Mouse (Mus musculus) C2C12 (cell line): Measurements from ENCODE around the gene Sox1.

Source experiments
- CEBPB ChIP-seq: IDR thresholded peaks from one replicate; pipeline ENCODE4 v1.6.1; 2011; ENCODE audit warnings: low read depth, mild to moderate bottlenecking, control low read depth, moderate library complexity
- CTCF ChIP-seq: IDR thresholded peaks from one replicate; pipeline ENCODE4 v1.5.1; 2011; ENCODE audit not compliant: control insufficient read depth, insufficient read depth, insufficient read length
- MAX ChIP-seq: IDR thresholded peaks from one replicate; pipeline ENCODE4 v1.6.1; 2011; ENCODE audit warnings: mild to moderate bottlenecking, control low read depth
- MYOD1 ChIP-seq: IDR thresholded peaks from one replicate; pipeline ENCODE4 v1.6.1; 2011; ENCODE audit warnings: low read depth; ENCODE audit not compliant: control insufficient read depth, insufficient read length
- USF1 ChIP-seq: IDR thresholded peaks from one replicate; pipeline ENCODE4 v1.6.1; 2011; ENCODE audit warnings: low read depth, mild to moderate bottlenecking, control low read depth, moderate library complexity

- TF ChIP-seq CTCF (no peak), USF1 (no peak), MAX (no peak), CEBPB (no peak), MYOD1 (no peak)
Measured at GRCm38 (mm10) chr8:12445258-12445657, 50.2 kb downstream of the Sox1 start.
